Mouse (Mus musculus) gastrocnemius, postnatal 25 days (tissue): ENCODE results near the gene 2900026A02Rik. TPM values are rescaled to one million over a fixed set of nuclear protein-coding genes. Genes with fewer than 3 reads are reported as not detected.

ENCODE experiments used
- DNase-seq: peaks from one replicate; pipeline ENCODE4 v3.0.0; 2022
- total RNA-seq, 2 experiments: library from RNA; stranded (reverse); gene quantifications; 1 replicate in 1 of 2; 2 replicates in 1 of 2; pipeline ENCODE4 v1.2.3; 2021

Gene 2900026A02Rik
- total RNA-seq, 2 experiments from 2014 or later = 25.7 to 28.0 TPM

GRCm38 (mm10) chr5:113212156-113212835 is 8.7 kb downstream of the 2900026A02Rik start:
- no peak for DNase-seq

GRCm38 (mm10) chr5:113210314-113210713 is 10.7 kb downstream of the 2900026A02Rik start:
- no peak for DNase-seq

- DNase-seq = no peak
Observed at GRCm38 (mm10) chr5:113209898-113210297, 11.1 kb downstream of the 2900026A02Rik start.

- no peak for DNase-seq
Observed at GRCm38 (mm10) chr5:113209401-113209750, 11.7 kb downstream of the 2900026A02Rik start.

- DNase-seq = peak; percentile 89
Observed at GRCm38 (mm10) chr5:113208622-113209400, 12.2 kb downstream of the 2900026A02Rik start.

- peak; percentile 66 for DNase-seq
Observed at GRCm38 (mm10) chr5:113208048-113208447, 13.0 kb downstream of the 2900026A02Rik start.

GRCm38 (mm10) chr5:113206670-113207352 is 14.2 kb downstream of the 2900026A02Rik start:
- no peak for DNase-seq

GRCm38 (mm10) chr5:113204193-113204592 is 16.8 kb downstream of the 2900026A02Rik start:
- no peak for DNase-seq

- DNase-seq = no peak
Observed at GRCm38 (mm10) chr5:113199772-113200134, 21.3 kb downstream of the 2900026A02Rik start.

GRCm38 (mm10) chr5:113199126-113199771 is 21.8 kb downstream of the 2900026A02Rik start:
- peak; percentile 52 for DNase-seq

- no peak for DNase-seq
Observed at GRCm38 (mm10) chr5:113196916-113197794, 23.9 kb downstream of the 2900026A02Rik start.

- DNase-seq = no peak
Observed at GRCm38 (mm10) chr5:113195907-113196306, 25.1 kb downstream of the 2900026A02Rik start.

GRCm38 (mm10) chr5:113195451-113195850 is 25.6 kb downstream of the 2900026A02Rik start:
- no peak for DNase-seq

- no peak for DNase-seq
Observed at GRCm38 (mm10) chr5:113193762-113194161, 27.3 kb downstream of the 2900026A02Rik start.

GRCm38 (mm10) chr5:113191901-113192300 is 29.1 kb downstream of the 2900026A02Rik start:
- DNase-seq = no peak

GRCm38 (mm10) chr5:113190558-113190957 is 30.5 kb downstream of the 2900026A02Rik start:
- no peak for DNase-seq

- DNase-seq = no peak
Observed at GRCm38 (mm10) chr5:113181441-113181840, 39.6 kb downstream of the 2900026A02Rik start.

- no peak for DNase-seq
Observed at GRCm38 (mm10) chr5:113180755-113181154, 40.3 kb downstream of the 2900026A02Rik start.

- DNase-seq = peak; percentile 86
Observed at GRCm38 (mm10) chr5:113179843-113180682, 41.0 kb downstream of the 2900026A02Rik start.

- DNase-seq = no peak
Observed at GRCm38 (mm10) chr5:113179451-113179842, 41.6 kb downstream of the 2900026A02Rik start.
